Mouse (Mus musculus) megakaryocyte, embryonic 14.5 days (primary cell): ENCODE measurements around the gene Sntb2.

Experiments used
- FLI1 ChIP-seq: IDR thresholded peaks from 2 replicates; pipeline ENCODE4 v1.6.1; 2012; ENCODE audit warnings: low read length, inconsistent platforms, mixed read lengths
- GATA1 ChIP-seq: IDR thresholded peaks from 3 replicates; pipeline ENCODE4 v1.6.1; 2012; ENCODE audit warnings: mixed read lengths, low read length, inconsistent platforms, borderline replicate concordance

DNA sequence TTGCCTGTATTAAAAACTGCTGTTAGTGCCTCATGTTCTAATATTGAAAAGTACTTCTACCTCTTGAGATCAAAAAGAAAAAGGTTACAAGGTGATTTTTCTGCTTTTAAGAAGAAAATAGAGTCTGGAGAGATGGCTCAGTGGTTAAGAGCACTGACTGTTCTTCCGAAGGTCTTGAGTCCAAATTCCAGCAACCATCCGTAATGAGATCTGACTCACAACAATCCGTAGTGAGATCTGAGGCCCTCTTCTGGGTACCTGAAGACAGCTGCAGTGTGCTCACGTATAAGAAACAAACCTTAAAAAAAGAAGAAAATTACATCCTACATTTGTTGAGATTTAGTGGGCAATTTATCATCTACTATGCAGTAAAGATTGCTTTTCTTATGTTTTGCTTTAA lies 40.9 kb downstream of the Sntb2 start:
- no peak for TF ChIP-seq GATA1
- no peak for TF ChIP-seq FLI1
